Mouse (Mus musculus) midbrain, embryonic 12.5 days (tissue): ENCODE measurements at regions not wholly inside any gene's neighbourhood (a gene's known extent, or its start where the extent isn't known, plus 50 kb on each side); places are given as distances from the start of the nearest gene placed in this dataset.

ENCODE experiments used
- ATAC-seq: fragments of 200-750 bp; cut with Nextera tagmentation; 2 replicates; pipeline ENCODE4 v1.8.0; 2017; ENCODE audit warnings: low read depth, moderate TSS enrichment, moderate library complexity; ENCODE audit not compliant: low FRiP score
- H3K27ac ChIP-seq: fragments of 300-500 bp; sonication (generic); replicated peaks from 2 replicates; pipeline ENCODE4 v1.5.1; 2016; ENCODE audit warnings: mild to moderate bottlenecking
- H3K27me3 ChIP-seq: fragments of 300-500 bp; sonication (generic); 2 replicates; pipeline ENCODE4 v1.6.1; 2016; ENCODE audit warnings: mild to moderate bottlenecking
- H3K36me3 ChIP-seq: fragments of 300-500 bp; sonication (generic); 2 replicates; pipeline ENCODE4 v1.6.1; 2016
- H3K4me1 ChIP-seq: fragments of 300-500 bp; sonication (generic); 2 replicates; pipeline ENCODE4 v1.6.1; 2016
- H3K4me2 ChIP-seq: fragments of 300-500 bp; sonication (generic); replicated peaks from 2 replicates; pipeline ENCODE4 v1.6.1; 2016; ENCODE audit warnings: mild to moderate bottlenecking, moderate library complexity
- H3K4me3 ChIP-seq: fragments of 300-500 bp; sonication (generic); 2 replicates; pipeline ENCODE4 v1.5.1; 2016; ENCODE audit warnings: mild to moderate bottlenecking
- H3K9ac ChIP-seq: fragments of 300-500 bp; sonication (generic); replicated peaks from 2 replicates; pipeline ENCODE4 v1.6.1; 2016; ENCODE audit warnings: mild to moderate bottlenecking, moderate library complexity
- H3K9me3 ChIP-seq: fragments of 300-500 bp; sonication (generic); 2 replicates; pipeline ENCODE4 v1.6.1; 2016; ENCODE audit warnings: mild to moderate bottlenecking
- WGBS: fragments of 180-500 bp; shearing (Covaris S2); methylation state at CpG from one replicate; pipeline ENCODE4 v1.1.7; 2016; 5-methylcytosine and 5-hydroxymethylcytosine counted together

- WGBS = 96% methylated on average over 1 of the region's 1 CpGs
Observed at GRCm38 (mm10) chr15:93662601-93663000, 66.9 kb upstream of the Prickle1 start.

GRCm38 (mm10) chr15:93661801-93662200, 66.1 kb upstream of the Prickle1 start:
- Histone ChIP-seq H3K9me3 (no peaks in the 10 kb centered on the region), H3K27ac (no peak overlapping the region), H3K4me3 (no peak overlapping the region), H3K4me1 (no peaks in the 10 kb centered on the region), H3K27me3 (no peaks in the 10 kb centered on the region), H3K9ac (no peak overlapping the region), H3K4me2 (no peak overlapping the region), H3K36me3 (no peaks in the 10 kb centered on the region)
- ATAC-seq = no peak
- WGBS = 93% methylated on average over 2 of the region's 2 CpGs

More at GRCm38 (mm10) chr15:93662601-93663000, 66.9 kb upstream of the Prickle1 start:
- Histone ChIP-seq H3K36me3 (no peaks in the 10 kb centered on the region), H3K4me3 (no peak overlapping the region), H3K9me3 (no peaks in the 10 kb centered on the region), H3K4me1 (no peaks in the 10 kb centered on the region), H3K9ac (no peak overlapping the region), H3K4me2 (no peak overlapping the region), H3K27ac (no peak overlapping the region), H3K27me3 (no peaks in the 10 kb centered on the region)
- no peak for ATAC-seq

GRCm38 (mm10) chr15:93660952-93661648, 65.4 kb upstream of the Prickle1 start:
- Histone ChIP-seq H3K27me3 (no peaks in the 10 kb centered on the region), H3K9me3 (no peaks in the 10 kb centered on the region), H3K4me2 (no peak overlapping the region), H3K9ac (no peak overlapping the region), H3K27ac (no peak overlapping the region), H3K4me3 (no peak overlapping the region), H3K36me3 (no peaks in the 10 kb centered on the region), H3K4me1 (no peaks in the 10 kb centered on the region)
- ATAC-seq = no peak
- 95% methylated on average over 14 of the region's 14 CpGs for WGBS

- no peak overlapping the region for H3K4me2 ChIP-seq
- no peaks in the 10 kb centered on the region for H3K4me1 ChIP-seq
- ATAC-seq = no peak
- no peaks in the 10 kb centered on the region for H3K36me3 ChIP-seq
- 89% methylated on average over 6 of the region's 6 CpGs for WGBS
- no peaks in the 10 kb centered on the region for H3K27me3 ChIP-seq
- no peak overlapping the region for H3K9ac ChIP-seq
- no peaks in the 10 kb centered on the region for H3K9me3 ChIP-seq
- H3K27ac ChIP-seq = no peak overlapping the region
- no peak overlapping the region for H3K4me3 ChIP-seq
Observed at GRCm38 (mm10) chr15:93657171-93657570, 61.5 kb upstream of the Prickle1 start.

GRCm38 (mm10) chr15:93656713-93657112, 61.0 kb upstream of the Prickle1 start:
- 84% methylated on average over 6 of the region's 6 CpGs for WGBS
- H3K9me3 ChIP-seq = no peaks in the 10 kb centered on the region
- H3K4me3 ChIP-seq = no peak overlapping the region
- no peaks in the 10 kb centered on the region for H3K4me1 ChIP-seq
- no peak for ATAC-seq
- H3K36me3 ChIP-seq = no peaks in the 10 kb centered on the region
- H3K27ac ChIP-seq = no peak overlapping the region
- no peaks in the 10 kb centered on the region for H3K27me3 ChIP-seq
- H3K9ac ChIP-seq = no peak overlapping the region
- H3K4me2 ChIP-seq = no peak overlapping the region

GRCm38 (mm10) chr15:93655743-93656142, 60.1 kb upstream of the Prickle1 start:
- Histone ChIP-seq H3K4me3 (no peak overlapping the region), H3K27me3 (no peaks in the 10 kb centered on the region), H3K9ac (no peak overlapping the region), H3K27ac (no peak overlapping the region), H3K4me1 (no peaks in the 10 kb centered on the region), H3K36me3 (no peaks in the 10 kb centered on the region), H3K9me3 (no peaks in the 10 kb centered on the region), H3K4me2 (no peak overlapping the region)
- WGBS = 94% methylated on average over 6 of the region's 6 CpGs
- ATAC-seq = no peak

GRCm38 (mm10) chr15:93655243-93655642, 59.6 kb upstream of the Prickle1 start:
- Histone ChIP-seq H3K9me3 (no peaks in the 10 kb centered on the region), H3K27me3 (no peaks in the 10 kb centered on the region), H3K27ac (no peak overlapping the region), H3K4me2 (no peak overlapping the region), H3K4me1 (no peaks in the 10 kb centered on the region), H3K4me3 (no peak overlapping the region), H3K9ac (no peak overlapping the region), H3K36me3 (no peaks in the 10 kb centered on the region)
- ATAC-seq = no peak
- 87% methylated on average over 6 of the region's 6 CpGs for WGBS

GRCm38 (mm10) chr15:93653378-93653777, 57.7 kb upstream of the Prickle1 start:
- H3K27ac ChIP-seq = no peak overlapping the region
- no peak overlapping the region for H3K4me2 ChIP-seq
- 100% methylated on average over 1 of the region's 1 CpGs for WGBS
- no peak for ATAC-seq
- H3K4me1 ChIP-seq = no peaks in the 10 kb centered on the region
- no peak overlapping the region for H3K9ac ChIP-seq
- no peaks in the 10 kb centered on the region for H3K9me3 ChIP-seq
- H3K4me3 ChIP-seq = no peak overlapping the region
- no peaks in the 10 kb centered on the region for H3K36me3 ChIP-seq
- H3K27me3 ChIP-seq = no peaks in the 10 kb centered on the region

- no peak overlapping the region for H3K4me3 ChIP-seq
- no peaks in the 10 kb centered on the region for H3K4me1 ChIP-seq
- H3K27ac ChIP-seq = no peak overlapping the region
- no peaks in the 10 kb centered on the region for H3K27me3 ChIP-seq
- H3K36me3 ChIP-seq = no peaks in the 10 kb centered on the region
- no peaks in the 10 kb centered on the region for H3K9me3 ChIP-seq
- WGBS = 73% methylated on average over 14 of the region's 14 CpGs
- ATAC-seq = no peak
- H3K4me2 ChIP-seq = no peak overlapping the region
- H3K9ac ChIP-seq = no peak overlapping the region
Observed at GRCm38 (mm10) chr15:93650981-93651757, 55.5 kb upstream of the Prickle1 start.

GRCm38 (mm10) chr15:93650009-93650522, 54.4 kb upstream of the Prickle1 start:
- no peaks in the 10 kb centered on the region for H3K4me1 ChIP-seq
- H3K9ac ChIP-seq = no peak overlapping the region
- no peak overlapping the region for H3K4me2 ChIP-seq
- no peaks in the 10 kb centered on the region for H3K27me3 ChIP-seq
- no peak overlapping the region for H3K27ac ChIP-seq
- H3K36me3 ChIP-seq = no peaks in the 10 kb centered on the region
- no peaks in the 10 kb centered on the region for H3K9me3 ChIP-seq
- WGBS = 93% methylated on average over 2 of the region's 2 CpGs
- ATAC-seq = no peak
- no peak overlapping the region for H3K4me3 ChIP-seq

- no peak for ATAC-seq
- no peak overlapping the region for H3K9ac ChIP-seq
- H3K4me3 ChIP-seq = no peak overlapping the region
- no peak overlapping the region for H3K4me2 ChIP-seq
- H3K9me3 ChIP-seq = no peaks in the 10 kb centered on the region
- H3K4me1 ChIP-seq = no peaks in the 10 kb centered on the region
- no peaks in the 10 kb centered on the region for H3K27me3 ChIP-seq
- no peak overlapping the region for H3K27ac ChIP-seq
- WGBS = 79% methylated on average over 4 of the region's 4 CpGs
- H3K36me3 ChIP-seq = no peaks in the 10 kb centered on the region
Observed at GRCm38 (mm10) chr15:93648646-93649045, 53.0 kb upstream of the Prickle1 start.

- no peak overlapping the region for H3K9ac ChIP-seq
- no peak for ATAC-seq
- no peak overlapping the region for H3K4me2 ChIP-seq
- no peaks in the 10 kb centered on the region for H3K4me1 ChIP-seq
- WGBS = 97% methylated on average over 3 of the region's 3 CpGs
- no peak overlapping the region for H3K4me3 ChIP-seq
- no peaks in the 10 kb centered on the region for H3K9me3 ChIP-seq
- H3K36me3 ChIP-seq = no peaks in the 10 kb centered on the region
- H3K27me3 ChIP-seq = no peaks in the 10 kb centered on the region
- no peak overlapping the region for H3K27ac ChIP-seq
Observed at GRCm38 (mm10) chr15:93646820-93647219, 51.1 kb upstream of the Prickle1 start.
